Mouse (Mus musculus): ENCODE data around the gene Rpp21.
"Not testable (repeated sequence)": the region's sequence is repeated elsewhere in the genome, so short reads cannot be mapped to it uniquely, and the experiment has no call there.

The Rpp21 gene

DNA sequence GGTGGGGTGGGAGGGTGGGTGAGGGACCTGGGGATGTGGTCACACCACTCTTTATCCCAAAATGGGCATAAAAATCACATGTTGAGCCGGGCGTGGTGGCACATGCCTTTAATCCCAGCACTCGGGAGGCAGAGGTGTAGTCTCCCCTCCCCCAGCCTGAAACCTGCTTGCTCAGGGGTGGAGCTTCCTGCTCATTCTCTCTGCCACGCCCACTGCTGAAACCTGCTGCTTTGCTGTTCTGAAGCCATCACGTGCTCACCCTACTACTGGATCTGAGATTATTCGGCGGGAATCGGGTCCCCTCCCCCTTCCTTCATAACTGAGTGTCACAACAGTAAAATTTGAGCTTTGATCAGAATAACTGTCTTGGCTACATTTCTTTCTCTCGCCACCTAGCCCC, 22.6 kb downstream of the Rpp21 start:
- not testable (repeated sequence) for DNase-seq (ENCODE audit: low read depth)

DNA sequence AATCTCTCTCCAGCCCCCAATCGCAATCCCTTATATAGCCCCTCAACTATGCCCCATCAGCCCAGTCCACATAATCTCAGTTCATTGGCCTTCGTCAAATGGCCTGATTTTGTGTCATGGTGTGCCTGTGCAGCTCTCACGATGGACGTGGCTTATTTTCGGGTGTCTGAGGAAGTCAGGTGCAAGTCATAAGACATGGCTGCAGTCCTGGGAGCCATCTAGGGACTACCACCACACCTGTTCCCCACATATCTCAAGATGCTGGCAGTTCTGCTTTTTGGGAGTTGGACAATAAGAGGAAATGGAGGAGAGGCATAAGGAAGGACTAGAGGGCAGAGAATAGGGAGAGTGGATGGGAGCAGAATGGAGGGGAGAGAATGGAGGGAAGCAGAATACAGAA, 24.3 kb downstream of the Rpp21 start:
- no peak for DNase-seq (ENCODE audit: low read depth)

GRCm38 (mm10) chr17:36231318-36231717, 26.6 kb downstream of the Rpp21 start:
- peak; percentile 100 for DNase-seq (ENCODE audit: low read depth)

- no peak for DNase-seq (ENCODE audit: low read depth)
Observed at GRCm38 (mm10) chr17:36229046-36229445, 28.8 kb downstream of the Rpp21 start.

- no peak for DNase-seq (ENCODE audit: low read depth)
Observed at GRCm38 (mm10) chr17:36226921-36227320, 30.9 kb downstream of the Rpp21 start.

DNA sequence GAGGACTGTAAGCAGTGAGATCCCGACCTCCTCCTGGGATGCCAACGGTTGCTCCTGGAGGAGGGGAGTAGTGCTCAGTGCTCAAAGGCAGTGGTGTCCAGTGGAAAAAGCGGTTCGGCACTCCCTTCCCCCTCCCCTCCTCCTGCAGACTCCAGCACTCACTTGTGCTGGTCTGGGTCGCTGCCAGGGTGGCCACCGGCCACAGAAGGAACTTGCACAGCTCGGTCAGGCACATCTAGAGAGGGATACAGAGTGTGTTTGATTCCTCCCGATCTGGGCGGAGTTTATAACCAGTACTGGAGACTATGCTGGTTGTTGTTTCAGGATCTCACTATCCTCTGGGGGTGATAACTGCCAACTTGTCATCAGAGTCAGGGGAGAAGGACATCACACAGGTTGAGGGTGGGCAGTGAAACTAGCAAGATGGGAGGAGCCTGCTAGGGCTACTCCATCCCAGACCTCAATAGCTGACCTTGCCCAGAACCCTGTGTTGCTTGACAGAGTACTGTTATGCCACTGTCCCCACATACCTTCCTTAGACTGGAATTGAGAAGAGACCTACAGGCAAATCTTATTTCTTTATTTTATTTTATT, 32.5 kb downstream of the Rpp21 start:
- no peak for DNase-seq (ENCODE audit: low read depth)

DNA sequence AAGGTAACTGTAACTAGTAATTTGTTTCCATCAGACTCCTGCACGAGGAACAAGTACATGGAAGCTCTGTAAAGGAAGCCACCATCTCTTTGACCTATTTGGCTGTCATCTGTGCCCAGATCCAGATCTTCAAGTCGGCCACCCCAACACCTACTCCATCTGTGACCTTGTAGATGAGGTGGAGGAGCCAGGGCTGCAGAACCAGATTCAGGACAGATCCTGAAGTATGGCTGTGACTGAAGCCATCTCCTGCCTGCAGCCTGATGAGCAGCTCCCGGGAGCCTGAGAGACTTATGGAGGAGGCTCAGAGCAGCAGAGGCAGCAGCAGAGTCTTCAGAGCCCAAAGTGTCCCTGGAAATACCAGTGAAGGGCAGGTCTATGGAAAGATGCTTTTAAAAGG, 33.4 kb downstream of the Rpp21 start:
- DNase-seq (ENCODE audit: low read depth): no peak

DNA sequence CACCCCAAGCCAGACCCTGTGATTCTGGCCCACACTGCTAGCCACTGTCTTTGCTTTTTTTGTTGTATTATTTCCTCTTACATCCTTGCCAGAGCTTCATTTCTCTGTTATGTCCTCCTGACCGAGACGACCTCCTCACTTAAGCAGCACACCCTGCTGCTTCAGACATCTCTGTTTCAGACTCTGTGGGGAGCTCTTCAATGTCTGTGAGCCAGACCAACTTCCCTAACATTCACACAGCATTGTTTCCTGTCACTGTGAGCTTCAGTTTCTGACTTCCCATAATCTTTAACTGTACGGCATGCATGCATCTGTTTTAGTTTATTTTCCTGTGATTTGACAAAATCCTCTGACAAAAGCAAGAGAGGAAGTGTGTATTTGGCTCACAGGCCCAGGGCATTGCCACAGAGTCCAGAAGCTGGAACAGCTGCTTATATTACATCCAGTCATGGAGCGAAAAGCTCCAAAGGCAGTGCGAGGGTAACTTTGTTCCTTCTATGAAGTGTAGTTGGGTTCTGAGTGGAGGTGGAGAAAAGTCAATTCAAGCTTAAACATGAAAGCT, 39.2 kb downstream of the Rpp21 start:
- DNase-seq (ENCODE audit: low read depth): no peak

- DNase-seq (ENCODE audit: low read depth): no peak
Observed at GRCm38 (mm10) chr17:36215586-36215985, 42.3 kb downstream of the Rpp21 start.

DNA sequence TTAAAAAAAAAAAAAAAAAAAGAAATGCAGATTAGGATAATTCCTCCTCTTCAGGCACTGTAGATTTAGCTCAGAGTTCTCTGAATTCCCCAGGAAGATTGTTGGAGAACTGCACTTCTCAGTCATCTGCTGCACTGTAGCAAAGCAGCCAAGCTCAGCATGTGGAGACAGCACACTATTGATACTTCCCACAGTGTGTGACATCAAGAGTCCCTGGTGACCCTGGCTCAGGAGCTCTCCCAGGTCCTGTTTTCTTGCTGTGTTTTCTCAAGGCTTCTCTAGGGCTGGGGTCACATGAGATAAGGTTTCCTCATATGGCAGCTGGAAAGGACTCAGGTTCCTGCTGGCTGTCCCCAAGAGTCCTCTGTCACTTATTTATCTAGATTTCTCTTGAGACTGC, 51.0 kb downstream of the Rpp21 start:
- DNase-seq (ENCODE audit: low read depth): no peak

GRCm38 (mm10) chr17:36205862-36206261, 52.0 kb downstream of the Rpp21 start:
- DNase-seq (ENCODE audit: low read depth): no peak

All from c-Kit-positive CD71-negative TER-119-negative erythroid progenitor cells, embryonic 14.5 days (primary cell).